Mouse (Mus musculus) right cerebral cortex, postnatal 25 days (tissue): ENCODE results near the gene Ripply1.
"Not testable (repeated sequence)": the region's sequence is repeated elsewhere in the genome, so short reads cannot be mapped to it uniquely, and the experiment has no call there.

Experiments
- DNase-seq: peaks from one replicate; pipeline ENCODE4 v3.0.0; 2022

Gene Ripply1

GRCm38 (mm10) chrX:139779401-139779800 is 2.8 kb downstream of the Ripply1 start:
- no peak for DNase-seq

GRCm38 (mm10) chrX:139778886-139779285 is 3.3 kb downstream of the Ripply1 start:
- DNase-seq = no peak

GRCm38 (mm10) chrX:139777357-139777756 is 4.8 kb downstream of the Ripply1 start:
- no peak for DNase-seq

- no peak for DNase-seq
Observed at GRCm38 (mm10) chrX:139775084-139775612, 7.0 kb downstream of the Ripply1 start.

DNA sequence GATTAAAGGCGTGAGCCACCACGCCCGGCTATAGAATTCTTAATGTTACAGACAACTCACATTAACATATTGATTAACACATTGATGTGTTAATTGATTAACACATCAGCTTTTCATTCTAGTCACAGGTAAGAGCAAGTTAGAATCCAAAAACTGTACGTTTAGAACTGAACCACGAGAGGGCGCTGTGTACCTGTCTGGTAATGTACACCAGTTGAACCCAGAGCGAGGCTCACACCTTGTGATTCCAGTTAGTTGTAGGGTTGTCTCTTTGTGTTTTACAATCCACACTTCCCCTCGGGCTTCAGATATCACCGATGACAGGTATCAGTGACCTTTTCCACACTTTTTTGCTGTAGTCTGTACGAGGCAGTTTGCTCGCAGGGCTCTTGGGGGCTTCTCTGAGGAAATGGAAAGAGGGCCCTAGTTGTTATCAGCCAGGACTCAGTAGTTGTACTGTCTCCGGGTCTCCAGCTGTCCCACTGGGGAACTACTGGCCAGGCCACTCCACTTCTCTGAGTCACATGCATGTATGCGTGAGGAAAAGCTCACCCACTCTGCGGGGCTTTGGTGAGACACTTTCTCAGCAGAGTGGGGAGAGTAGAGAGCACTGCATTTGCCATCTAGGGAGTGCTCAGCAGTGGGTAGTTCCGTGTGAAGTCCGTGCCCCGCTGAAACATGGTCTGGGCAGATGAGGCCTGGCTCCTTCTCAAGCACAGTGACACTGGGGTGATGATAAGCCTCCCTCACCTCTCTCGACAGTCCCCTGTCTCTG is 7.7 kb downstream of the Ripply1 start:
- DNase-seq = peak; percentile 11

GRCm38 (mm10) chrX:139769975-139770637 is 12.0 kb downstream of the Ripply1 start:
- no peak for DNase-seq

- DNase-seq = peak; percentile 4
Observed at GRCm38 (mm10) chrX:139762546-139762945, 19.6 kb downstream of the Ripply1 start.

GRCm38 (mm10) chrX:139758634-139759033 is 23.5 kb downstream of the Ripply1 start:
- not testable (repeated sequence) for DNase-seq

GRCm38 (mm10) chrX:139751855-139752254 is 30.3 kb downstream of the Ripply1 start:
- no peak for DNase-seq

- no peak for DNase-seq
Observed at GRCm38 (mm10) chrX:139737066-139737465, 45.1 kb downstream of the Ripply1 start.

GRCm38 (mm10) chrX:139730541-139730940 is 51.6 kb downstream of the Ripply1 start:
- no peak for DNase-seq
